19 mouse cellular contexts compared by ENCODE assay signal in the genomic region with DNA sequence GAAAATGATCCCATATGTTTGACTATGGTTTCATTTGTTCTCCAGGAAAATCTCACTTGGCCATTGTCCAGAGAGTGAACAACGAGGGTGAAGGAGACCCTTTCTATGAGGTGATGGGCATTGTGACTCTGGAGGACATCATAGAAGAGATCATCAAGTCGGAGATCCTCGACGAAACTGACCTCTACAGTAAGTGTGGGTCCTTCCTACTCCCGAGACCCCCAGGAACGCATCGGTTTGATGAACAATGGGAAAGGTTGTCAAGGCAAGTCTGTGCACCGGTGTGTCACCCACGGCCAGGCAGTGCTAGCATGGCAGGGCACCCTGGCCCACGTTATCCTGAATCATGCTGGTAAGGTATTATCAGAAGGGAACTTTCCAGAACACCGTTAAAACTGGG. TPM values are rescaled to one million over a fixed set of nuclear protein-coding genes. Genes with fewer than 3 reads are reported as not detected.
DNase-seq lines count a peak whose midpoint lies in the region; TF ChIP-seq lines count a peak whose summit lies in the region.
"Had no signal": no experiment of that assay in that cellular context is flagged by ENCODE, and none has a peak within 500 bp of the region (broad histone marks: within the 10 kb centered on the region; RNA-seq: fewer than 3 reads in every experiment).

No protein-coding gene starts in this region.

- no peak for TF ChIP-seq CTCF in cerebellum, adult 2 months (IDR thresholded peaks at IDR 0.05; ENCODE audit: borderline replicate concordance, insufficient read depth, low read depth, low read length)
- TF ChIP-seq CTCF in layer of hippocampus, adult 2 months (conservative IDR thresholded peaks at IDR 0.05): no peak

- no peak overlapping the region for H3K4me3 ChIP-seq in cerebellum, adult 2 months (replicated peaks; ENCODE audit: insufficient read depth, low read depth, low read length)
- no peak overlapping the region for H3K4me3 ChIP-seq in layer of hippocampus, adult 2 months
- H3K4me3 ChIP-seq: embryonic facial prominence, embryonic 10.5 days; embryonic facial prominence, embryonic 12.5 days; forebrain, embryonic 13.5 days; forebrain, embryonic 15.5 days had no signal

- H3K4me1 ChIP-seq in cerebellum, adult 2 months (ENCODE audit: control insufficient read depth, insufficient read depth, low read length): peaks cover 55% of the 10 kb centered on the region
- H3K4me1 ChIP-seq: forebrain, embryonic 13.5 days had no signal

- TF ChIP-seq POLR2A in cerebellum, adult 2 months (IDR thresholded peaks at IDR 0.05; ENCODE audit: borderline replicate concordance, insufficient read depth, low read length): no peak

- WGBS in cerebellum, adult 2 months: 76% methylated on average over 11 of the region's 11 CpGs

- H3K27me3 ChIP-seq in cerebellum, adult 2 months (ENCODE audit: control insufficient read depth, insufficient read depth, low read length): no peaks in the 10 kb centered on the region
- H3K27me3 ChIP-seq: CH12.LX; embryonic facial prominence, embryonic 12.5 days; forebrain, embryonic 13.5 days; forebrain, embryonic 15.5 days had no signal

- no peak for DNase-seq in cerebellum, adult 2 months
- no peak for DNase-seq in cerebellum, adult 11-12 months
- DNase-seq in cerebellum, adult 9-11 months: peak; percentile 51
- no peak for DNase-seq in cerebellum, adult 18-20 months
- DNase-seq in layer of hippocampus, adult 2 months (ENCODE audit: low spot score in 2 of 2): no peak
- no peak for DNase-seq in layer of hippocampus, postnatal 10 days (ENCODE audit: low spot score in 2 of 2)
- DNase-seq: adrenal gland, adult 8-10 months; adrenal gland, postnatal 14 days; adrenal gland, postnatal 36 days; B cell, adult 2 months; forebrain, postnatal 0 days had no signal

- H3K27ac ChIP-seq in cerebellum, adult 2 months (ENCODE audit: insufficient read depth, low read length): peak overlapping the region; percentile 83
- peak overlapping the region; percentile 36; the same call in 1 of the 2 replicates for H3K27ac ChIP-seq in layer of hippocampus, adult 2 months
- H3K27ac ChIP-seq: embryonic facial prominence, embryonic 10.5 days; embryonic facial prominence, embryonic 12.5 days; forebrain, embryonic 13.5 days; forebrain, embryonic 15.5 days had no signal

RNA-seq across cellular contexts. Expression of a gene that starts 24.8 kb away (rescaled TPM):
- 80.2 and 86.8 TPM in 2 replicates for polyA plus RNA-seq in cerebellum, adult 2 months (2012; rRNA removed)
- total RNA-seq in layer of hippocampus, adult 2 months (2021): 100 to 1,000 TPM; 113 to 115 TPM
- total RNA-seq in layer of hippocampus, postnatal 10 days (2021): 10 to 100 TPM; 34.1 to 34.5 TPM
- total RNA-seq: CH12.LX had no signal
- polyA plus RNA-seq: activated CD4-positive, CD25-positive, alpha-beta regulatory T cell, adult 4 months; CD4-positive, CD25-positive, alpha-beta regulatory T cell, adult 4 months; Patski had no signal

RNA-seq across cellular contexts. Expression of a gene that starts 59.3 kb away (rescaled TPM):
- polyA plus RNA-seq in cerebellum, adult 2 months (2012; rRNA removed): 501 and 528 TPM in 2 replicates
- total RNA-seq in layer of hippocampus, adult 2 months (2021): 100 to 1,000 TPM; 324 to 355 TPM
- total RNA-seq in layer of hippocampus, postnatal 10 days (2021): 100 to 1,000 TPM; 185 to 197 TPM
